Comparison of ENCODE assay signal across 15 mouse cellular contexts in genomic region chr8:122891440-122891839, GRCm38 (mm10). TPM values are rescaled to one million over a fixed set of nuclear protein-coding genes. Genes with fewer than 3 reads are reported as not detected.
DNase-seq lines count a peak whose midpoint lies in the region; ATAC-seq and TF ChIP-seq lines count a peak whose summit lies in the region.
"Had no signal": no experiment of that assay in that cellular context is flagged by ENCODE, and none has a peak within 500 bp of the region (broad histone marks: within the 10 kb centered on the region; RNA-seq: fewer than 3 reads in every experiment).

No protein-coding gene starts in this region.

- H3K4me2 ChIP-seq in kidney, postnatal 0 days (ENCODE audit: low read length), result no peak overlapping the region
- H3K4me2 ChIP-seq in kidney, embryonic 14.5 days (replicated peaks; ENCODE audit: low read depth, low read length), result no peak overlapping the region
- H3K4me2 ChIP-seq: forebrain, embryonic 15.5 days; kidney, embryonic 15.5 days; limb, embryonic 13.5 days; neural tube, embryonic 15.5 days had no signal

- no peak for DNase-seq in kidney, postnatal 0 days (ENCODE audit: low spot score)
- peak; percentile 21 for DNase-seq in thymus, postnatal 0 days (ENCODE audit: low spot score)
- no peak for DNase-seq in thymus, adult 18-20 months
- no peak for DNase-seq in brain, embryonic 14.5 days (ENCODE audit: low read depth)
- no peak for DNase-seq in right cerebral cortex, postnatal 36 days (ENCODE audit: low spot score in 2 of 2)
- DNase-seq: cerebellum, adult 9-10 months; heart, postnatal 10 days had no signal

- no peak overlapping the region for H3K4me3 ChIP-seq in kidney, postnatal 0 days (replicated peaks; ENCODE audit: low read depth, low read length)
- no peak overlapping the region for H3K4me3 ChIP-seq in kidney, embryonic 14.5 days (ENCODE audit: low read length)
- H3K4me3 ChIP-seq: forebrain, embryonic 15.5 days; kidney, embryonic 15.5 days; limb, embryonic 13.5 days; neural tube, embryonic 15.5 days had no signal

- 84% methylated on average over 12 of the region's 12 CpGs for WGBS in kidney, postnatal 0 days
- 85% methylated on average over 12 of the region's 12 CpGs for WGBS in kidney, embryonic 14.5 days

- TF ChIP-seq POLR2A in brain, embryonic 14.5 days (IDR thresholded peaks at IDR 0.05; ENCODE audit: borderline replicate concordance, extremely low read depth, insufficient read depth, insufficient read length, poor library complexity, severe bottlenecking), result no peak

- TF ChIP-seq CTCF in kidney, postnatal 0 days (IDR thresholded peaks at IDR 0.05; ENCODE audit: low read depth), result peak; percentile 24; the same call in 1 of the 2 replicates
- TF ChIP-seq CTCF in brain, embryonic 14.5 days (IDR thresholded peaks at IDR 0.05; ENCODE audit: borderline replicate concordance, extremely low read depth, insufficient read depth, insufficient read length), result peak; percentile 24; the same call in 1 of the 2 replicates

- no peak overlapping the region for H3K27ac ChIP-seq in kidney, postnatal 0 days
- no peak overlapping the region for H3K27ac ChIP-seq in kidney, embryonic 14.5 days (ENCODE audit: low read depth, low read length)
- H3K27ac ChIP-seq: forebrain, embryonic 15.5 days; kidney, embryonic 15.5 days; limb, embryonic 13.5 days; neural tube, embryonic 15.5 days had no signal

- H3K4me1 ChIP-seq in kidney, postnatal 0 days (replicated peaks; ENCODE audit: insufficient read depth, low read length), result no peaks in the 10 kb centered on the region
- no peaks in the 10 kb centered on the region for H3K4me1 ChIP-seq in kidney, embryonic 14.5 days (ENCODE audit: control insufficient read depth, insufficient read depth, low read length)
- H3K4me1 ChIP-seq: forebrain, embryonic 15.5 days; kidney, embryonic 15.5 days; limb, embryonic 13.5 days; neural tube, embryonic 15.5 days had no signal

- H3K27me3 ChIP-seq in kidney, postnatal 0 days (ENCODE audit: insufficient read depth, low read length), result no peaks in the 10 kb centered on the region
- H3K27me3 ChIP-seq in kidney, embryonic 14.5 days (ENCODE audit: control insufficient read depth, insufficient read depth, low read length), result no peaks in the 10 kb centered on the region
- H3K27me3 ChIP-seq: forebrain, embryonic 15.5 days; kidney, embryonic 15.5 days; limb, embryonic 13.5 days; neural tube, embryonic 15.5 days had no signal

- no peaks in the 10 kb centered on the region for H3K9me3 ChIP-seq in kidney, postnatal 0 days (replicated peaks; ENCODE audit: low read length)
- H3K9me3 ChIP-seq in kidney, embryonic 14.5 days (ENCODE audit: control insufficient read depth, low read length), result no peaks in the 10 kb centered on the region
- H3K9me3 ChIP-seq: forebrain, embryonic 15.5 days; kidney, embryonic 15.5 days; limb, embryonic 13.5 days; neural tube, embryonic 15.5 days had no signal

- H3K36me3 ChIP-seq in kidney, postnatal 0 days (ENCODE audit: insufficient read depth, low read length), result peaks cover 84% of the 10 kb centered on the region
- H3K36me3 ChIP-seq in kidney, embryonic 14.5 days (ENCODE audit: control insufficient read depth, insufficient read depth, low read length), result peaks cover 98% of the 10 kb centered on the region

- H3K9ac ChIP-seq in kidney, postnatal 0 days (ENCODE audit: low read depth, low read length), result no peak overlapping the region
- H3K9ac ChIP-seq in kidney, embryonic 14.5 days (ENCODE audit: low read depth, low read length), result no peak overlapping the region
- H3K9ac ChIP-seq: forebrain, embryonic 15.5 days; kidney, embryonic 15.5 days; limb, embryonic 13.5 days; neural tube, embryonic 15.5 days had no signal

- ATAC-seq in kidney, postnatal 0 days (replicated peaks; ENCODE audit: low FRiP score, low read depth), result no peak
- ATAC-seq in kidney, embryonic 14.5 days (ENCODE audit: low FRiP score, low TSS enrichment), result no peak
- no peak for ATAC-seq in granulocyte monocyte progenitor cell, adult 5-6 weeks (replicated peaks; ENCODE audit: poor library complexity, severe bottlenecking)
- ATAC-seq: forebrain, embryonic 15.5 days; hindbrain, embryonic 16.5 days had no signal

RNA-seq across cellular contexts. Expression of gene Cdh15, which starts 43.7 kb away (rescaled TPM):
- 0.37 and 0.69 TPM in 2 replicates for polyA plus RNA-seq in kidney, postnatal 0 days (2015; fragmentation: Nextera tagmentation; extraction: Ambion mirVana)
- 1.1 and 1.2 TPM in 2 replicates for polyA plus RNA-seq in kidney, embryonic 14.5 days (2014; fragmentation: Nextera tagmentation; extraction: Ambion mirVana)
- 0.21 and 0.36 TPM in 2 replicates for polyA plus RNA-seq in thymus, postnatal 0 days (2015; fragmentation: Nextera tagmentation; extraction: Ambion mirVana)
- 1.0 and 1.2 TPM in 2 replicates for polyA plus RNA-seq in brain, embryonic 14.5 days (2012; rRNA removed)
- total RNA-seq in granulocyte monocyte progenitor cell, adult 5-6 weeks (2014; fragmentation: Nextera tagmentation), result not detected in 2 replicates
- not detected in 2 replicates for total RNA-seq in granulocyte monocyte progenitor cell, adult 5-6 weeks (2017)
- polyA plus RNA-seq: spleen, adult 2 months had no signal
